Mouse (Mus musculus): ENCODE results near the gene Helz2. TPM values are rescaled to one million over a fixed set of nuclear protein-coding genes. Genes with fewer than 3 reads are reported as not detected.

The Helz2 gene
- polyA plus RNA-seq, 1 experiment from 2014 or later = 0.68 TPM

- Histone ChIP-seq H3K4me2 (ENCODE audit: low read depth) (no peak overlapping the region), H3K36me3 (ENCODE audit: control insufficient read depth, insufficient read depth, low read length) (no peaks in the 10 kb centered on the region), H3K27me3 (ENCODE audit: control insufficient read depth, insufficient read depth, low read length) (no peaks in the 10 kb centered on the region), H3K9me3 (ENCODE audit: control insufficient read depth, low read length) (no peaks in the 10 kb centered on the region), H3K4me1 (ENCODE audit: control insufficient read depth, insufficient read depth, low read length) (no peaks in the 10 kb centered on the region), H3K9ac (ENCODE audit: low read length) (no peak overlapping the region), H3K4me3 (ENCODE audit: low read depth, low read length) (no peak overlapping the region), H3K27ac (ENCODE audit: low read depth, low read length) (no peak overlapping the region)
- DNase-seq (ENCODE audit: low spot score) = no peak
- 91% methylated on average over 11 of the region's 11 CpGs for WGBS
- no peak for ATAC-seq (ENCODE audit: insufficient read depth, low FRiP score, low TSS enrichment)
Observed at GRCm38 (mm10) chr2:181234680-181235079, 7.1 kb downstream of the Helz2 start.

GRCm38 (mm10) chr2:181233443-181233842 lies 8.4 kb downstream of the Helz2 start:
- DNase-seq (ENCODE audit: low spot score) = no peak
- no peak for ATAC-seq (ENCODE audit: insufficient read depth, low FRiP score, low TSS enrichment)
- no peaks in the 10 kb centered on the region for H3K9me3 ChIP-seq (ENCODE audit: control insufficient read depth, low read length)
- no peak overlapping the region; the same call in 1 of the 2 replicates for H3K9ac ChIP-seq (ENCODE audit: low read length)
- H3K36me3 ChIP-seq (ENCODE audit: control insufficient read depth, insufficient read depth, low read length) = no peaks in the 10 kb centered on the region
- H3K4me1 ChIP-seq (ENCODE audit: control insufficient read depth, insufficient read depth, low read length) = no peaks in the 10 kb centered on the region
- H3K4me3 ChIP-seq (ENCODE audit: low read depth, low read length) = no peak overlapping the region
- no peak overlapping the region for H3K27ac ChIP-seq (ENCODE audit: low read depth, low read length)
- 91% methylated on average over 15 of the region's 15 CpGs for WGBS
- no peak overlapping the region for H3K4me2 ChIP-seq (ENCODE audit: low read depth)
- H3K27me3 ChIP-seq (ENCODE audit: control insufficient read depth, insufficient read depth, low read length) = no peaks in the 10 kb centered on the region

- H3K27ac ChIP-seq (ENCODE audit: low read depth, low read length) = no peak overlapping the region
- no peaks in the 10 kb centered on the region for H3K36me3 ChIP-seq (ENCODE audit: control insufficient read depth, insufficient read depth, low read length)
- H3K9ac ChIP-seq (ENCODE audit: low read length) = no peak overlapping the region
- H3K9me3 ChIP-seq (ENCODE audit: control insufficient read depth, low read length) = no peaks in the 10 kb centered on the region
- no peak overlapping the region for H3K4me3 ChIP-seq (ENCODE audit: low read depth, low read length)
- no peak overlapping the region for H3K4me2 ChIP-seq (ENCODE audit: low read depth)
- H3K4me1 ChIP-seq (ENCODE audit: control insufficient read depth, insufficient read depth, low read length) = no peaks in the 10 kb centered on the region
- ATAC-seq (ENCODE audit: insufficient read depth, low FRiP score, low TSS enrichment) = no peak
- 80% methylated on average over 20 of the region's 20 CpGs for WGBS
- DNase-seq (ENCODE audit: low spot score) = no peak
- no peaks in the 10 kb centered on the region for H3K27me3 ChIP-seq (ENCODE audit: control insufficient read depth, insufficient read depth, low read length)
Observed at GRCm38 (mm10) chr2:181231171-181231570, 10.7 kb downstream of the Helz2 start.

DNA sequence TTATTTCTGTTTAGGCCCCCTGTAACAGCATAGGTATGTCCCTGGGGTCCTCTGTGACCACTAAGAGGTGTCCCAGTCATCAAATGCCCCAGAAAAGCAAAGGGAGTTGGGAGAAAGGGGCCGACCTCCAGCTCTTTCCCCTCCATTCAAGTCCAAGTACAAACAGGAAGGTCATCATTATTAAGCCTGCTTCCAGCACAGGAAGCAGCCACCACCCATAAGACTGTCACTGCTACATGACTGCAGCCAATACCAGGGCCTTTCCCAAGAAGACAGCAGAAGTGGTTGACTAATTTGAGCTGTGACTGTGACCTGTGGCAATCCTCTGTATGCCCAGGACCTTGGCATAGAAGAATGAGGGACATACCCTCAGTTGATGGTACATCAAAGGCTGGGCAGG lies 13.5 kb downstream of the Helz2 start:
- Histone ChIP-seq H3K4me2 (ENCODE audit: low read depth) (no peak overlapping the region), H3K9me3 (ENCODE audit: control insufficient read depth, low read length) (no peaks in the 10 kb centered on the region), H3K36me3 (ENCODE audit: control insufficient read depth, insufficient read depth, low read length) (no peaks in the 10 kb centered on the region), H3K4me1 (ENCODE audit: control insufficient read depth, insufficient read depth, low read length) (no peaks in the 10 kb centered on the region), H3K27ac (ENCODE audit: low read depth, low read length) (no peak overlapping the region), H3K4me3 (ENCODE audit: low read depth, low read length) (no peak overlapping the region), H3K27me3 (ENCODE audit: control insufficient read depth, insufficient read depth, low read length) (no peaks in the 10 kb centered on the region), H3K9ac (ENCODE audit: low read length) (no peak overlapping the region)
- ATAC-seq (ENCODE audit: insufficient read depth, low FRiP score, low TSS enrichment) (no peak), DNase-seq (ENCODE audit: low spot score) (no peak)
- 78% methylated on average over 1 of the region's 1 CpGs for WGBS

- no peak overlapping the region for H3K9ac ChIP-seq (ENCODE audit: low read length)
- no peaks in the 10 kb centered on the region for H3K9me3 ChIP-seq (ENCODE audit: control insufficient read depth, low read length)
- no peak overlapping the region for H3K27ac ChIP-seq (ENCODE audit: low read depth, low read length)
- H3K27me3 ChIP-seq (ENCODE audit: control insufficient read depth, insufficient read depth, low read length) = no peaks in the 10 kb centered on the region
- no peak overlapping the region for H3K4me3 ChIP-seq (ENCODE audit: low read depth, low read length)
- H3K36me3 ChIP-seq (ENCODE audit: control insufficient read depth, insufficient read depth, low read length) = no peaks in the 10 kb centered on the region
- no peak for DNase-seq (ENCODE audit: low spot score)
- 89% methylated on average over 3 of the region's 3 CpGs for WGBS
- no peak overlapping the region for H3K4me2 ChIP-seq (ENCODE audit: low read depth)
- H3K4me1 ChIP-seq (ENCODE audit: control insufficient read depth, insufficient read depth, low read length) = no peaks in the 10 kb centered on the region
- no peak for ATAC-seq (ENCODE audit: insufficient read depth, low FRiP score, low TSS enrichment)
Observed at GRCm38 (mm10) chr2:181227122-181227521, 14.7 kb downstream of the Helz2 start.

DNA sequence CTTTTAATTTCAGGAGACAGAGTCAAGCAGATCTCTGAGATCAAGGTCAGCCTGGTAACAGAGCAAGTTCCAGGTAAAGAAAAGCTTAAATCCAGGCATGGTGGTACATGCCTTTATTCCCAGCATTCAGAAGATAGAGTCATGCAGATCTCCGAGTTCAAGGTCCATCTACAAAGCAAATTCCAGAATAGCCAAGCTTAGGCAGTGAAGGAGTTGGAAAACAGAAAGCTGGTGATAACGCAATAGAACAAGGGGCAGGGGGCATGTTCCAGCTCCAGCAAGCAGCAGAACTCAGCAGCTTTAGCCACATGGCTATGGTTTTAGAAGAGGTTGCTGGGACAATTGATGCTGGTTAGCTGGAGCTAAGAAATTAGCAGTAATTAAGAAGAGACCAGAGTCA lies 16.8 kb downstream of the Helz2 start:
- no peak for ATAC-seq (ENCODE audit: insufficient read depth, low FRiP score, low TSS enrichment)
- DNase-seq (ENCODE audit: low spot score) = no peak
- 93% methylated on average over 2 of the region's 2 CpGs for WGBS

DNA sequence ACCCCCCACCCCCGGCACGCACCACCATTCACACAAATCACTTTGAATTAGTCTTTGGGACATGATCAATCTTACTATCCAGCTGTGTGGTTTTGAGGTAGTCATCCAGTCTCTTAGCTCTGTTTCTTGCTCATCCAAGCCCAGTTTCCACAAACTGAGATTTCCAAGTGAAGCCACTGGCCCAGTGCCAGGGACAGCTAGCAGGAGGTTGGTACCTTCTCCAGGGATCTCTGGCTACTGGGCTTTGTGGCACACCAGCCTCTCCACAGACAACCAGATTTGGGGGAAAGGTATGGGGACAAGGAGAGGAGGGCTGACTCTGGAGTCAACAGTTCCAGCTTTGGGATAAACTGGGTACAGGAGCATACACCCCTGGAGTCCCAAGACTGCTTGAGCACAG lies 21.5 kb downstream of the Helz2 start:
- H3K4me2 ChIP-seq (ENCODE audit: low read depth) = peak overlapping the region; percentile 49

More for the DNA sequence above, 16.8 kb downstream of the Helz2 start:
- H3K9me3 ChIP-seq (ENCODE audit: control insufficient read depth, low read length) = no peaks in the 10 kb centered on the region
- no peak overlapping the region for H3K9ac ChIP-seq (ENCODE audit: low read length)
- H3K27me3 ChIP-seq (ENCODE audit: control insufficient read depth, insufficient read depth, low read length) = no peaks in the 10 kb centered on the region
- H3K4me2 ChIP-seq (ENCODE audit: low read depth) = no peak overlapping the region
- peaks cover 4% of the 10 kb centered on the region; the same call in 1 of the 2 replicates for H3K4me1 ChIP-seq (ENCODE audit: control insufficient read depth, insufficient read depth, low read length)
- H3K36me3 ChIP-seq (ENCODE audit: control insufficient read depth, insufficient read depth, low read length) = no peaks in the 10 kb centered on the region
- H3K27ac ChIP-seq (ENCODE audit: low read depth, low read length) = no peak overlapping the region
- no peak overlapping the region for H3K4me3 ChIP-seq (ENCODE audit: low read depth, low read length)

GRCm38 (mm10) chr2:181219538-181220216 lies 22.1 kb downstream of the Helz2 start, which contains the start of gene Fndc11:
Gene Fndc11, plus strand, starts transcription at chr2:181220013.
- ATAC-seq (ENCODE audit: insufficient read depth, low FRiP score, low TSS enrichment) = 0 out of 2 replicates have a peak, but pooled peaks have one; percentile 48
- peak; percentile 71 for DNase-seq (ENCODE audit: low spot score)
- Histone ChIP-seq H3K9ac (ENCODE audit: low read length) (peak within 1 kb of the TSS; percentile 32), H3K36me3 (ENCODE audit: control insufficient read depth, insufficient read depth, low read length) (no peaks in the 10 kb centered on the region), H3K4me1 (ENCODE audit: control insufficient read depth, insufficient read depth, low read length) (peaks cover 10% of the 10 kb centered on the region; the same call in 1 of the 2 replicates), H3K27me3 (ENCODE audit: control insufficient read depth, insufficient read depth, low read length) (no peaks in the 10 kb centered on the region), H3K27ac (ENCODE audit: low read depth, low read length) (0 out of 2 replicates have a peak within 1 kb of the TSS, but pooled peaks have one; percentile 8), H3K4me2 (ENCODE audit: low read depth) (peak within 1 kb of the TSS; percentile 49), H3K4me3 (ENCODE audit: low read depth, low read length) (peak within 1 kb of the TSS; percentile 23), H3K9me3 (ENCODE audit: control insufficient read depth, low read length) (no peaks in the 10 kb centered on the region)
- WGBS = 3% methylated on average over 25 of the region's 25 CpGs

More for the DNA sequence above, 21.5 kb downstream of the Helz2 start:
- H3K9me3 ChIP-seq (ENCODE audit: control insufficient read depth, low read length) = no peaks in the 10 kb centered on the region
- H3K27ac ChIP-seq (ENCODE audit: low read depth, low read length) = no peak overlapping the region
- H3K4me1 ChIP-seq (ENCODE audit: control insufficient read depth, insufficient read depth, low read length) = peaks cover 10% of the 10 kb centered on the region; the same call in 1 of the 2 replicates
- whole genome bisulfite sequencing = 54% methylated on average over 2 of the region's 2 CpGs
- no peaks in the 10 kb centered on the region for H3K36me3 ChIP-seq (ENCODE audit: control insufficient read depth, insufficient read depth, low read length)
- H3K9ac ChIP-seq (ENCODE audit: low read length) = no peak overlapping the region
- DNase-seq (ENCODE audit: low spot score) = no peak
- no peak overlapping the region for H3K4me3 ChIP-seq (ENCODE audit: low read depth, low read length)
- ATAC-seq (ENCODE audit: insufficient read depth, low FRiP score, low TSS enrichment) = no peak
- no peaks in the 10 kb centered on the region for H3K27me3 ChIP-seq (ENCODE audit: control insufficient read depth, insufficient read depth, low read length)

All from neural tube, embryonic 11.5 days (tissue).